Mouse (Mus musculus): ENCODE data around the gene Lima1.

Lima1 gene

DNA sequence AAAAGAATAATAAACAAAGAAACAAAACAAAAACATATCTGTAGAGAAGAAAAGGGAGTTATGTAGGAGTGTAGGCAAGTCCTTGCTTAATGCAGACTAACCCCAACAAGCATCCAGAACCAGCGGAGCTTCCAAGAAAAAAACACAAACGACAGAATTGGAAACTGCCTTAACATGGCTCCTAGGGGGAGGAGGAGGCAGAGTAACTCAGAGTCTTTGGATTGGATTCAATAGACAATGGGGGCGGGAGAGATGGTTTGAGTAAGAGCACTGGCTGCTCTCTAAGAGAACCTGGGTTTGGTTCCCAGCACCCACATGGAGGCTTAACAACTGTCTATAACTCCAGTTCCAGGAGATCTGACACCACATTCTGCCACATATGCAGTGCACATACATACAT lies 143.6 kb downstream of the Lima1 start:
- no peak for DNase-seq

- DNase-seq, result no peak
Observed at GRCm38 (mm10) chr15:99731167-99731566, 144.1 kb downstream of the Lima1 start.

- no peak for DNase-seq
Observed at GRCm38 (mm10) chr15:99729056-99729783, 146.0 kb downstream of the Lima1 start.
